Mouse (Mus musculus) lung, adult 2 months (tissue): ENCODE measurements around the gene Kmt2d.

ENCODE experiments used
- CTCF ChIP-seq: fragments of 200-500 bp; IDR thresholded peaks from 2 replicates; pipeline ENCODE4 v1.5.1; 2011; ENCODE audit warnings: mild to moderate bottlenecking, low read length, control low read depth; ENCODE audit not compliant: insufficient read depth
- POLR2A ChIP-seq: fragments of 200-500 bp; IDR thresholded peaks from 2 replicates; pipeline ENCODE4 v1.6.1; 2011; ENCODE audit warnings: low read depth, mild to moderate bottlenecking, control low read depth, low read length, borderline replicate concordance; ENCODE audit errors: extremely low read depth

DNA sequence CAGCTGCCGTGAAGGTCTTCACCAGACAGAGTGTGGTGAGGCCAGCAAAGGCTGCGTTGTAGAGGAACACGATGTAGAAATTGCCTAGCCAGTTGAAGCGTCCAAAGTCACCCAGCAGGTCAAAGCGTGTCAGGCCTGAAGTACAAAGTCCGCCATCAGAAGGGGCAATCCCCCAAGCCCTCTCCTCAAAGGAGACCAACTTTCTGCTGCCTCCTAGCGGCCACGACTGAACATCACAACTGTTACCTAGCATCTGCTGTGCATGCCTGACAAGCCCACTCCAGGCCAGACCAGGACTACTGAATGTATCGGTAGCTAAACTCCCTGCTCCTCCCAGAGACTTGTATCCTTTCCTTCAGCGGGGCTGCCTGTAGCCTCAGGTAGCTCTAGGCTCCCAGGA, 33.7 kb upstream of the Kmt2d start:
- no peak for TF ChIP-seq POLR2A
- peak; percentile 84 for TF ChIP-seq CTCF
